Mouse (Mus musculus): Measurements from ENCODE around the gene Tns3.

DNA sequence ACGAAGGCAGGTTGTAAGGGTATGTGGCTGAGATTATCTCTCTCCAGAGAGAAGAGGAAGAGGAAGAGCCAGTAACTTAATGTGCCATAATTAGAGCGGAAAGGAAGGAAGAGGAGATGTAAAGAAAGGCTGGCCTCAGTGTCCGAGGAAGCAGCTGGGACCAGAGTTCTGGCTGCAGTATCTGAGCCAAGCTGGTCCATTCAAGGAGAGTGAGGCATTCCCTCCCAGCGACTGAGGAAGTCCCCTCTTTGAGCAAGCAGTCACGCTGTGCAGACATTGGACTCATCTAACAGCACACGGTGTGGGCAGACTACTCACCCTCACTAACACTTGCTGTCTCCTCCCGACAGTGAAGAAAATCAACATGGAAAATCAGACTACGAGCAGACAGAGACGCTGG, 4.5 kb downstream of the Tns3 start:
- no peak for TF ChIP-seq POLR2A (IDR thresholded peaks at IDR 0.05; ENCODE audit: insufficient read depth, low read depth, low read length)
- TF ChIP-seq CTCF (IDR thresholded peaks at IDR 0.05; ENCODE audit: insufficient read depth, low read depth, low read length): no peak
